Mouse (Mus musculus): ENCODE results near the gene Lrch1. TPM values are rescaled to one million over a fixed set of nuclear protein-coding genes. Genes with fewer than 3 reads are reported as not detected.

Lrch1 gene
- polyA plus RNA-seq, 1 experiment from 2014 or later, result 12.2 TPM

GRCm38 (mm10) chr14:74900705-74901369, 46.8 kb downstream of the Lrch1 start:
- H3K4me1 ChIP-seq (replicated peaks), result peaks cover 12% of the 10 kb centered on the region; the same call in 1 of the 2 replicates
- ATAC-seq (ENCODE audit: low read depth), result no peak
- WGBS, result 74% methylated on average over 8 of the region's 8 CpGs

GRCm38 (mm10) chr14:74899953-74900704, 47.5 kb downstream of the Lrch1 start:
- Histone ChIP-seq H3K4me1 (replicated peaks) (peaks cover 7% of the 10 kb centered on the region; the same call in 1 of the 2 replicates), H3K27me3 (no peaks in the 10 kb centered on the region), H3K4me2 (no peak overlapping the region), H3K9ac (no peak overlapping the region), H3K27ac (replicated peaks) (no peak overlapping the region), H3K36me3 (no peaks in the 10 kb centered on the region), H3K9me3 (no peaks in the 10 kb centered on the region), H3K4me3 (no peak overlapping the region)
- no peak for ATAC-seq (ENCODE audit: low read depth)
- 76% methylated on average over 13 of the region's 13 CpGs for WGBS

More at GRCm38 (mm10) chr14:74900705-74901369, 46.8 kb downstream of the Lrch1 start:
- no peak overlapping the region for H3K9ac ChIP-seq
- H3K27me3 ChIP-seq, result no peaks in the 10 kb centered on the region
- H3K9me3 ChIP-seq, result no peaks in the 10 kb centered on the region
- H3K36me3 ChIP-seq, result no peaks in the 10 kb centered on the region
- H3K4me3 ChIP-seq, result no peak overlapping the region
- no peak overlapping the region for H3K27ac ChIP-seq (replicated peaks)
- no peak overlapping the region for H3K4me2 ChIP-seq

GRCm38 (mm10) chr14:74898939-74899338, 48.7 kb downstream of the Lrch1 start:
- no peak overlapping the region for H3K4me3 ChIP-seq
- ATAC-seq (ENCODE audit: low read depth), result no peak
- no peak overlapping the region for H3K9ac ChIP-seq
- H3K4me2 ChIP-seq, result no peak overlapping the region
- no peaks in the 10 kb centered on the region for H3K9me3 ChIP-seq
- WGBS, result 85% methylated on average over 5 of the region's 5 CpGs
- H3K27me3 ChIP-seq, result no peaks in the 10 kb centered on the region
- peaks cover 7% of the 10 kb centered on the region; the same call in 1 of the 2 replicates for H3K4me1 ChIP-seq (replicated peaks)
- H3K27ac ChIP-seq (replicated peaks), result no peak overlapping the region
- no peaks in the 10 kb centered on the region for H3K36me3 ChIP-seq

GRCm38 (mm10) chr14:74893693-74894092, 54.0 kb downstream of the Lrch1 start:
- 68% methylated on average over 6 of the region's 6 CpGs for WGBS
- H3K9ac ChIP-seq, result no peak overlapping the region
- H3K27me3 ChIP-seq, result no peaks in the 10 kb centered on the region

GRCm38 (mm10) chr14:74893085-74893648, 54.5 kb downstream of the Lrch1 start:
- 71% methylated on average over 3 of the region's 3 CpGs for WGBS
- ATAC-seq (ENCODE audit: low read depth), result peak; percentile 40; the same call in 1 of the 2 replicates
- H3K27ac ChIP-seq (replicated peaks), result no peak overlapping the region
- peaks cover 10% of the 10 kb centered on the region for H3K4me1 ChIP-seq (replicated peaks)
- no peak overlapping the region for H3K9ac ChIP-seq
- no peaks in the 10 kb centered on the region for H3K36me3 ChIP-seq
- no peak overlapping the region for H3K4me3 ChIP-seq
- no peaks in the 10 kb centered on the region for H3K27me3 ChIP-seq
- H3K4me2 ChIP-seq, result no peak overlapping the region
- H3K9me3 ChIP-seq, result no peaks in the 10 kb centered on the region

More at GRCm38 (mm10) chr14:74893693-74894092, 54.0 kb downstream of the Lrch1 start:
- no peak overlapping the region for H3K4me2 ChIP-seq
- H3K4me3 ChIP-seq, result no peak overlapping the region
- no peak for ATAC-seq (ENCODE audit: low read depth)
- no peaks in the 10 kb centered on the region for H3K36me3 ChIP-seq
- no peak overlapping the region for H3K27ac ChIP-seq (replicated peaks)
- no peaks in the 10 kb centered on the region for H3K9me3 ChIP-seq
- peaks cover 10% of the 10 kb centered on the region for H3K4me1 ChIP-seq (replicated peaks)

- no peak overlapping the region for H3K9ac ChIP-seq
- no peak for ATAC-seq (ENCODE audit: low read depth)
- no peaks in the 10 kb centered on the region for H3K9me3 ChIP-seq
- no peaks in the 10 kb centered on the region for H3K36me3 ChIP-seq
- WGBS, result 80% methylated on average over 2 of the region's 2 CpGs
- H3K4me2 ChIP-seq, result no peak overlapping the region
- no peaks in the 10 kb centered on the region for H3K27me3 ChIP-seq
- no peak overlapping the region for H3K4me3 ChIP-seq
- peaks cover 38% of the 10 kb centered on the region for H3K4me1 ChIP-seq (replicated peaks)
- no peak overlapping the region for H3K27ac ChIP-seq (replicated peaks)
These were observed 58.4 kb downstream of the Lrch1 start for GRCm38 (mm10) chr14:74889304-74889703.

GRCm38 (mm10) chr14:74888103-74888502, 59.6 kb downstream of the Lrch1 start:
- Histone ChIP-seq H3K27ac (replicated peaks) (no peak overlapping the region), H3K4me3 (no peak overlapping the region), H3K4me2 (no peak overlapping the region), H3K36me3 (no peaks in the 10 kb centered on the region), H3K9ac (no peak overlapping the region), H3K9me3 (no peaks in the 10 kb centered on the region), H3K4me1 (replicated peaks) (peaks cover 47% of the 10 kb centered on the region), H3K27me3 (no peaks in the 10 kb centered on the region)
- 86% methylated on average over 1 of the region's 1 CpGs for WGBS
- no peak for ATAC-seq (ENCODE audit: low read depth)

GRCm38 (mm10) chr14:74886453-74886852, 61.2 kb downstream of the Lrch1 start:
- no peak for ATAC-seq (ENCODE audit: low read depth)

GRCm38 (mm10) chr14:74884920-74885319, 62.8 kb downstream of the Lrch1 start:
- 73% methylated on average over 7 of the region's 7 CpGs for WGBS
- Histone ChIP-seq H3K36me3 (no peaks in the 10 kb centered on the region), H3K4me3 (no peak overlapping the region), H3K27ac (replicated peaks) (no peak overlapping the region), H3K27me3 (no peaks in the 10 kb centered on the region), H3K4me2 (no peak overlapping the region), H3K4me1 (replicated peaks) (peaks cover 66% of the 10 kb centered on the region), H3K9ac (no peak overlapping the region), H3K9me3 (no peaks in the 10 kb centered on the region)
- no peak for ATAC-seq (ENCODE audit: low read depth)

More at GRCm38 (mm10) chr14:74886453-74886852, 61.2 kb downstream of the Lrch1 start:
- Histone ChIP-seq H3K4me3 (no peak overlapping the region), H3K27me3 (no peaks in the 10 kb centered on the region), H3K4me2 (no peak overlapping the region), H3K4me1 (replicated peaks) (peaks cover 54% of the 10 kb centered on the region), H3K27ac (replicated peaks) (0 out of 2 replicates have a peak overlapping the region, but pooled peaks have one; percentile 7), H3K36me3 (no peaks in the 10 kb centered on the region), H3K9me3 (no peaks in the 10 kb centered on the region), H3K9ac (no peak overlapping the region)
- WGBS, result 39% methylated on average over 5 of the region's 5 CpGs

- peak; percentile 85 for ATAC-seq (ENCODE audit: low read depth)
- Histone ChIP-seq H3K4me1 (replicated peaks) (peaks cover 74% of the 10 kb centered on the region), H3K9ac (no peak overlapping the region), H3K27me3 (no peaks in the 10 kb centered on the region), H3K27ac (replicated peaks) (peak overlapping the region; percentile 20), H3K36me3 (no peaks in the 10 kb centered on the region), H3K9me3 (no peaks in the 10 kb centered on the region), H3K4me3 (no peak overlapping the region), H3K4me2 (0 out of 2 replicates have a peak overlapping the region, but pooled peaks have one; percentile 18)
- WGBS, result 9% methylated on average over 13 of the region's 13 CpGs
These were observed 63.5 kb downstream of the Lrch1 start for GRCm38 (mm10) chr14:74884024-74884680.

- no peaks in the 10 kb centered on the region for H3K27me3 ChIP-seq
- WGBS, result 73% methylated on average over 11 of the region's 11 CpGs
- no peak overlapping the region for H3K4me2 ChIP-seq
- ATAC-seq (ENCODE audit: low read depth), result no peak
- H3K4me1 ChIP-seq (replicated peaks), result peaks cover 81% of the 10 kb centered on the region
- no peaks in the 10 kb centered on the region for H3K36me3 ChIP-seq
- no peak overlapping the region for H3K4me3 ChIP-seq
- no peaks in the 10 kb centered on the region for H3K9me3 ChIP-seq
- no peak overlapping the region for H3K27ac ChIP-seq (replicated peaks)
- H3K9ac ChIP-seq, result no peak overlapping the region
These were observed 64.5 kb downstream of the Lrch1 start for GRCm38 (mm10) chr14:74883204-74883603.

GRCm38 (mm10) chr14:74882754-74883153, 64.9 kb downstream of the Lrch1 start:
- no peaks in the 10 kb centered on the region for H3K27me3 ChIP-seq
- H3K36me3 ChIP-seq, result no peaks in the 10 kb centered on the region
- H3K9ac ChIP-seq, result no peak overlapping the region
- no peak overlapping the region for H3K4me3 ChIP-seq
- ATAC-seq (ENCODE audit: low read depth), result no peak
- WGBS, result 46% methylated on average over 3 of the region's 3 CpGs
- no peak overlapping the region for H3K27ac ChIP-seq (replicated peaks)
- H3K9me3 ChIP-seq, result no peaks in the 10 kb centered on the region
- no peak overlapping the region for H3K4me2 ChIP-seq
- H3K4me1 ChIP-seq (replicated peaks), result peaks cover 85% of the 10 kb centered on the region
